Mouse (Mus musculus): ENCODE results near the gene Amt.

Amt gene

DNA sequence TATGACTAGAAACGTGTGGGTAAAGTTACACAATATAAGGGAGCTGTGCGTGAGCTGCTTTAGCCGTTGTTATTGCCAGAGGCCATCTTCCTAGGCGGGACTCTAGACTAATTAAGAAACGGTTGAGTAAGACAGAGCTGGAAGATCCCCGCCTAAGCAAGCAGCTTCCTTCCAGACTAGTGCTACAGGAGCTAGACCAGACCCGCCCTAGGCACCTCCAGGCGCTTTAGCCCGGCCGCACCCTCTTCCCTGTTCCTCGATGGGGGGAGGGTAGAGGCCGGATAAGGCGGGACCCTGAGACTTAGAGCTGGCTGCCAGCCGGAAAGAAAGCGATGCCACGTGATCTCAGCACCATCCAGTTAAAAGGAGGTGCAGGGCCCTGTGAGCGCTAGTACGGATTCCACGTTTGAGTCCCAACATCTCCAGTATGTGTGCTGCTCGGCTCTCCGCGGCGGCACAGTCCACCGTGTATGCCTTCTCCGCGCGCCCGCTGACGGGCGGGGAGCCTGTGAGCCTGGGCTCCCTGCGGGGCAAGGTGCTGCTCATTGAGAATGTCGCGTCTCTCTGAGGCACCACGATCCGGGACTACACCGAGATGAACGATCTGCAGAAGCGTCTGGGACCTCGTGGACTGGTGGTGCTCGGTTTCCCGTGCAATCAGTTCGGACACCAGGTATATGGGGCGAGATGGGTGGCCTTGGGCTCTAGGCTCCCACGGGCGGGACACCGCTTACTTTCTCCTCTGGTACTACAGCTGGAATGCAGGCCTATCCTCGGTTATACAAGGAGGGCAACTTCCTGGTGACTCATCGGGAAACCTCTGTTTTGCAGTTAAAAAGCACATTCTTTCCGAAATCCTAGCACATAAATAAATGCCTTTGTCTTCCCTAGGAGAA, 42.5 kb downstream of the Amt start, which contains the start of gene Gpx1:
Gpx1 (plus strand) TSS at position 18 of the 896 bp plus-strand sequence.
- peak; percentile 92 for DNase-seq (ENCODE audit: extremely low spot score)

DNA sequence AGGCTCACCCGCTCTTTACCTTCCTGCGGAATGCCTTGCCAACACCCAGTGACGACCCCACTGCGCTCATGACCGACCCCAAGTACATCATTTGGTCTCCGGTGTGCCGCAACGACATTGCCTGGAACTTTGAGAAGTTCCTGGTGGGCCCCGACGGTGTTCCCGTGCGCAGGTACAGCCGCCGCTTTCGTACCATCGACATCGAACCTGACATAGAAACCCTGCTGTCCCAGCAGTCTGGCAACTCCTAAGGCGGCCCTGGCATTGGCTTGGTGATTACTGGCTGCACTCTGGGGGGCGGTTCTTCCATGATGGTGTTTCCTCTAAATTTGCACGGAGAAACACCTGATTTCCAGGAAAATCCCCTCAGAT, 43.2 kb downstream of the Amt start:
- DNase-seq (ENCODE audit: extremely low spot score) = peak; percentile 29

DNA sequence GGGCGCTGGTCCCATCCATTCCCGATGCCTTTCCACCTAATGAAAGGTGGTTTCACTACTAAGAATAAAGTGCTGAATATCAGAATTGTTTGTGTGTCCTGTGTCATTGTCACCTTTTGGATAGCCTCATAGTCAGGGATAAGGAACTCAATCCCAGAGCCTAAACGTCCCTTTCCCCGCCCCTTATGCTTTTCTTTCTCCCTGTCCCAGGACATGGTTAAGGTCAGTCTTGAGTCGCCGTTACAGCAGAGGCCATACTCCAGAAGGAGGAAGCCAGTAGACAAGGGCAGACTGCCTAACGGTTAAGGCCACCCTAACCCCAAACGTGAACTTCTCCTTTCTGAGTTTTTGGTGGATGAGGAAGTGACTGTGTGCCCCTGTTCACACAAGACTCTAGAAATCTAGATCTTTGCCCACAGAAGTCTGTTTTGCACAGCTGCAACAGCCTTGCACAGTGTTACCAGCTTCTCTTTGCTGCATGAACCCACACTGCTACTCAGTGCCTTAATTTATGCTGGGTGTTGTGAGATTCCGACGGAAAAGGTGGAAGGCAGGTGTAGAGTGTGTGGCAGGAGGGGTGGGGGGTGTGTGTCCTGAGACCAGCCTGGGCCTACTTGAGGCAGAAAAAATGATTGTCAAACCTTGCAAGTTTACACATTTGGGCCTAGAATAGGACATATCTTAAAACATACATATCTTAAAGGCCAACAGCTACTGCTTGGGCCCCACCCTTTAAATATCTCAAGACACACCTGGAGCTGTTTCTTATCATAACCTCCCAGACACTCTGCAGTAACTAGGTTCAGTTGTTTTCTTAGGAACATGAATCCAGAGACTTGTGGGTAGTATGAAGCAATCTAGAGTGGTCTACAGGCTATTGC, 43.8 kb downstream of the Amt start:
- no peak for DNase-seq (ENCODE audit: extremely low spot score)

DNA sequence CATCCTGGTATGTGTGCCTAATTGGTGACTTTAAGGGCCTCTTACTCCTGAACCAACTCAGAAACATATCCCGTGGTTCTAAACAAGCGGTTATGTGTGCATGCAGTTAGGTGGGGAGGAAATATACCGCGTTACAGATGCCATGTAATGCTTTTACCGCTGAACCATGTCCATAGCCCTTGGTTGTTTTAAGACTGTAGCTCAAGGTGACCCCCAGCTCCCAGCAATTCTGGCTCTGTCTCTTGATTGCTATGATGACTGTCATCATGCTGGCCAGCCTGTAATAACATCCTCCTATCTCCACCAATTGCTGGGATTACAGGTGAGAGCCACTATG, 44.5 kb downstream of the Amt start:
- DNase-seq (ENCODE audit: extremely low spot score) = no peak

DNA sequence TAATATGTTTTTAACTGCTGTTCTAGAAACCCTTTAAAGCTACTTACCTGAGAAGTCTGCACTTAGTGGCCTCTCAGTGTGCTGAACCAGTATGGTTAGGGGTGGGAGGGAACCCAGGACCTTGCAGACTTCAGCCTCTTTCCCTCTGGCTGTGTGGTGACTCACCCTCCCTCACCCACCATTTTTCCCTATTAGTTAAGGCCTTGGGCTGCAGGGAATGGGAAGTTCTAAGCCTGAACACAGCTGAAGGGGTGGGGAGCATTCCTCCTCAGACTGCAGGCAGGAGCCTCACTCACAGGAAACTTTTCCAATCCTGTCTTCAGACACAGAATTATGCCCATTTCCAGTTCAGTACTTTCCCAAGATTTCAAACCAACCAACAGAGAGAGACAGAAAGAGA, 45.1 kb downstream of the Amt start:
- no peak for DNase-seq (ENCODE audit: extremely low spot score)

DNA sequence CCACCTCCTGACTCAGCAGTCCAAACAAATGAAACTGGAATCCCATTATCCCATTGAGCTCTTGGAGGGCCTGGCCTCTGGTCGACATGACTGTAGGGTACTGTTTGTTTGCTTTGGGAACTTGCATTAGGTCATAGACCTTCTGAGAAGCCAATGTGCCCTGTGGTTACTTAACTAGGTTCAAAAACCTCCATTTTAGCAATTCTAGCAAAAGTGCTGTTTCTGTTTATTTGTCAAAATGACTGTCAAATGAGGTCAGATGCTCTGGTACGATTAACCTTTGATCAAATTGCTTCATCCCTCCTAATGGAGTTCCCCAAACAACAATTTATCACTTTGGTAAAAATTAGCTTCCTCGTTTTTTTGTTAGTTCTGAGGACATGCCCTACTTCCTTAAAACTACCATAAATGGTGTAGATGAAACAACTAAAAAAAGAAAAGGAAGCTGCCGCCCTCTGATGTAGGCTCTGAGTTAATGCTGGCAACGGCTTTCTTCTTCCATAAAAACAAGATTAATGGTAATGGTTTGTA, 45.7 kb downstream of the Amt start:
- no peak for DNase-seq (ENCODE audit: extremely low spot score)

DNA sequence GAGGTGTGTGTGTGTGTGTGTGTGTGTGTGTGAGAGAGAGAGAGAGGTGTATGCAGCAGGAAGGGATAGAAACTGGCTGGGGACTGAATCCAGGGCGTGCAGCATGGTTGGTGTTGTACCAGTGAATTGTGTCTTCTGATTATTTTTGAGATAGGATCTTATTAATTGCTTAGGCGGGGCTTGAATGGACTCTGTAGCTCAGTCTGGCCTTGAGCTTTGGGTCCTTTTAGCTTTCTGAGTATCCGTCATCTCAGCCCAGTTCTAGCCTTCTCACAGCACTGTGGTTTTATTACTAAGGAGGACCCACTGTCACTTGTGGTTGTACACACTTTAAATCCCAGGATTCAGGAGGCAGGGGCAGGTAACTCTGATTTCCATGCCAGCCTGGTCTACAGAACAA, 46.7 kb downstream of the Amt start:
- no peak for DNase-seq (ENCODE audit: extremely low spot score)

DNA sequence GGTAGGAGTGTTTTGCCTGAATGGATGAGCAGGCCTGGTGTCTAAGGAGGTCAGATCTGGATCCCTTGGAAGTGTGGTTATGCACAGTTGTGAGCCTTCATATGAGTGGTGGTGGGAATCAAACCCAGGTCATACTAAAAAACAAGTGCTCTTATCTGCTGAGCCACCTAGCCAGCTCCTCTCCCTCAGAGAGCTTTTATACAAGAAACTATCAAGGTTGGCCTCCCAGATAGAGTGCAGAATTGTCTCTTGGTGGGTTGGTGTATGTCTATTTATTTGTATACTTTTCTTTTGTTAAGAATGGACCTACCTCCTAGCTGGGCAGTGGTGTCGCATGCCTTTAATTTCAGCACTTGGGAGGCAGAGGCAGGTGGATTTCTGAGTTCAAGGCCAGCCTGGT, 47.2 kb downstream of the Amt start:
- DNase-seq (ENCODE audit: extremely low spot score) = no peak

DNA sequence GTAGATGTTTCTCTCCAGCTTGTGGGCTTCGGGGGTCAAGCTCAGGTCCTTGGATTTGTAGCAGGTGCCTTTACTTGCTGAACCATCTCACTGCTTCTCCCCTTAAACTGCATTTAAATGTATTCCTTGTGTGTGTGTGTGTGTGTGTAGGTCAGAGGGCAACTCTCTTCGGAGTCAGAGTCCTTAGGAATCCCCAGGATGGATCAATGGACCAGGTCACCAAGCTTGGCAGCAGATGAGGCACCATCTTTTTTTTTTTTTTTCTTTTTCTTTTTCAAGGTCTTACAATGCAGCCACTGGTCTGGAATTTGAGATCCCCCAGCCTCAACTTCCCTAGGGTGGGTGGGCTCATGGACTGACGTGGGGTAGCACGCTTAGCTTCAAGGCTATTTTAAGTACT, 47.8 kb downstream of the Amt start:
- DNase-seq (ENCODE audit: extremely low spot score) = no peak

DNA sequence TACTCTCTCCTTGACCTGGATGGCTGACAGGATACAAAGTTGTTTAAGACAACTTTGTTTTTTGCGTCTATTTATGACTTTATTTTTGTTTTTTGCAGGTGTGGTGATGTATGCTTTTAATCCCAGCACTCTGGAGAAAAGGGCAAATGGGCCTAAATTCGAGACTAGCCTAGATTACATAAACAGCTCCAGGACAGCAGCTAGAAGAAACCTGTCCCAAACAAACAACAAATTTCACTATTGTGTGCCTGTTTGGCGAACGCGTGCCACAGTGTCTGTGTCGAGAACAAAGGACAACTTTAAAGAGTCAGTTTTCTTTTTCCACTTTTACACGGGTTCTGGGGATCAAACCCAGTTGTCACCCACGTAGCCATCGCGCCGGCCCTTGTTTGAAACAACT, 50.4 kb downstream of the Amt start:
- no peak for DNase-seq (ENCODE audit: extremely low spot score)

DNA sequence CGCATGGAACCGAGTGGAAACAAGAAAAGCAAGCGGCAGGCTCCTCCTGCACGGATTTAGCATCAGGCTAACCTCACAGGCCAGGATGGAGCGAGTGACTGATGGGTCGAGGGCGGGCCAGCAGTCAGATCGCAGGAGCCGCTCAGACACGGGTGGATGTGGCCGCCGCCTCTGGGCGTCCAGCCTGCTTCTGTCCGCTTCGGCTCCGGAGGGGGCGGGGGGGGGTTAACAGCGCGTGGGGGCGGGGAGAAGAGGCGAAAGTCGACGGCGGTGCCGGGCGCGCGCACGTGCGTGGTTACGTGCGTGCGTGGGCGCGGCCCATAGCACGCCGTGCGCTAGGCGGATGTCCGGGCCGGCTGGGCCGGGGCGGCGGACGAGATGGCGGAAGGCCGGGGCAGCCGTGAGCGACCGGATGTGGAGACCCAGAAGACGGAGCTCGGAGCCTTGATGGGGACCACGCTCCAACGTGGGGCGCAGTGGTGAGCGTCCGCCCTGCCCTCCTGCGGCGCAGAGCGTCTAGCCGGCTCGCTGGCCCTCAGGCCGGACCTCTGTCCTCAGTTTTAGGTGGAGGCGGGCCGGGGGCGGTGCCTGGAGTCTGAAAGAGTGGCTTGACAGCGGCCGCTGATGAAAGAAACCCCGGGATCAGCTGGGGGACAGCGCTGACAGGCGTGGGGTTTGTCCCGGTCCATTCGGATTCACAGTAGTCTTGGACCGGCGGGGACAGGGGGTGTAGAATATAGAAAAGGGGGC, 51.1 kb downstream of the Amt start, which contains the start of gene Usp4:
Usp4 (plus strand) TSS at position 314 of the 750 bp plus-strand sequence.
- DNase-seq (ENCODE audit: extremely low spot score) = peak; percentile 91

DNA sequence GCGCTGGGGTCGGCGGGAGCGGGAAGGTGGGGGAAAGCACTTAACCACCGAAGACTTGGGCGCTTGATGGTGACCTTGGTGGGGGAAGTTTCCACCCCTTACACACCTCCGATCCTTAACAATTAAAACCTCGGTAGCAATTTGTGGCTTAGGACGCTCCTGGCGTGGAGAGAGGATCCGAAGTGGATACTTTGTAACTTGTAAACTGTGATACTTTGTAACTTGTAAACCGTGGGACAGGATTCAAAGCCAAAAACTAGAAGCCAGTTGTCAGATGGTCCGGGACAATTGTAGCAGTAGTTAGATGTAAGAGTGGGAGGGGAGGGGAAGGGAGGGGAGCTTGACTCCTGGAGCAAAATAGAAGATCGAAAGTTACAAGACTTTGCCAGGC, 51.6 kb downstream of the Amt start:
- DNase-seq (ENCODE audit: extremely low spot score) = no peak

DNA sequence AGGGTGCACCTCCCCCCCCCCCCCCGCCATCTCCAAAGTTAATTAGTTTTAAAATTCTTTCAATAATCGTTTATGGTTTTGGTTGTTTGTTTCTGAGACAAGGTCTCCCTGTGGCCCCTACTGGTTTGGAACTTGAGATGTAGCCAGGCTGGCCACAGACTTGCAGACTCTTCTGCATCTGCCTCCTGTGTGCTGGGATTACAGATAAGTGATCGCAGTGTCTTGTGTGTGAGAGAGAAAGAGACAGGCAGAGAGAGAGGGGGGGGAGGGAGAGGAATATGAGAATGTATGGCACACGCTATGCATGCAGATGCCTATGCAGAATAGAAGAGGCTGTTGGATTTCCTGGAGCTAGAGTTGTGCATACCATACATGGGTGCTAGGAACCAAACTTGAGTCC, 53.1 kb downstream of the Amt start:
- DNase-seq (ENCODE audit: extremely low spot score) = no peak
